Mouse (Mus musculus): ENCODE results near the gene Exosc10. TPM values are rescaled to one million over a fixed set of nuclear protein-coding genes. Genes with fewer than 3 reads are reported as not detected.
A peak's percentile ranks its signal among the peaks of the same experiment; 100 is the strongest.

Exosc10 gene
- total RNA-seq (2021): 10 to 100 TPM; 47.1 to 47.2 TPM
- long read RNA-seq, experiment 1, transcript Exosc10-201 (25 exons, 2,790 nt): major isoform, 20 of 58 reads
- long read RNA-seq, experiment 1, partial matches to known transcripts: 22 of 58 reads
- long read RNA-seq, experiment 1, other reads (novel, unspliced or antisense): 7 of 58 reads
- long read RNA-seq, experiment 2, transcript Exosc10-201 (25 exons, 2,790 nt): major isoform, 12 of 21 reads
- long read RNA-seq, experiment 2, partial matches to known transcripts: 3 of 21 reads
- long read RNA-seq, experiment 2, other reads (novel, unspliced or antisense): 3 of 21 reads

GRCm38 (mm10) chr4:148558297-148559000 is at the start of gene Exosc10:
TSS of gene Exosc10 (plus strand) at chr4:148558429.
- peak; percentile 82 to 87 for DNase-seq (ENCODE audit: low spot score in 2 of 2)

GRCm38 (mm10) chr4:148509450-148510084 is 48.7 kb upstream of the Exosc10 start:
- no peak for DNase-seq (ENCODE audit: low spot score in 2 of 2)

DNA sequence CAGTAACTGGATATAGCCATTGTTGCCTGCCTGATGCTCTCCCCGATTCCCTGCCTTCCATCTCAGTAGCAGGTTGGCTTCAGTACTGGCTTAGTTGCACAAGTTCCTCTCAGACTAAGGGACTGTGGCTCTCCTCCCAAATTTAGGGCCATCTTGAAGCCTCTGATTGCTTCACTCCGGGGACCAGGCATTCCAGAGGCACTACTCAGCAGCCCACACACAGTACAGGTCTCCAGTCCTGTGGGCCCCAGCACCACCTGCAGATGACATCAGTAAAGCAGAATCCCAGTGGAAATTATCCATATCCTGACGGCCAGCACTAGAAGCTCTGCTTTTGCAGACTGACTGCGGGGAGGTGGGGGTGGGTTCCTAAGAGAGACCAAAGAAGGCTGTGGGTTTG is 47.5 kb upstream of the Exosc10 start:
- no peak for DNase-seq (ENCODE audit: low spot score in 2 of 2)

DNA sequence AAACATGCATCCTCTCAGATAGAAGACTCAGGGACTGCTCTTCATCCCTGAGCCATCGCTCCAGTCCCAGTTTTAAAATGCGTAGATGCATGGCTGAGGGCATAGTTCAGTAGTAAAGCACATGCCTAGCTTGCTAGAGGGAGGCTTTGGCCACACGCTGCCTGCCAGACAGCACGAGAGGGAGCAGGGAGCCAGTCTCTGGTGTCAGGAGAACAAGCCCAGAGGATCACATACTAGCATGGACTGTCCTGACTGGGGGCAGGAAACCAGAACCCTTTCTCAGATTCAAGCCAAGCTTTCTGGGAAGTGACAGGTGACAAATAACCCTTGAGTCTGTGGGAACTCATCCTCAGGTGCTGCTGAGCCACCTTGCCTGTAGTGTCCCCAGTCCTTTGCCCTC is 46.9 kb upstream of the Exosc10 start:
- DNase-seq (ENCODE audit: low spot score in 2 of 2): no peak

GRCm38 (mm10) chr4:148513021-148513559 is 45.1 kb upstream of the Exosc10 start:
- DNase-seq (ENCODE audit: low spot score in 2 of 2): peak; percentile 37 to 41

- no peak for DNase-seq (ENCODE audit: low spot score in 2 of 2)
These were observed 42.9 kb upstream of the Exosc10 start for GRCm38 (mm10) chr4:148515313-148515712.

- DNase-seq (ENCODE audit: low spot score in 2 of 2): no peak
These were observed 40.4 kb upstream of the Exosc10 start for GRCm38 (mm10) chr4:148517809-148518208.

GRCm38 (mm10) chr4:148518235-148518795 is 39.9 kb upstream of the Exosc10 start:
- peak; percentile 23 to 47 for DNase-seq (ENCODE audit: low spot score in 2 of 2)

DNA sequence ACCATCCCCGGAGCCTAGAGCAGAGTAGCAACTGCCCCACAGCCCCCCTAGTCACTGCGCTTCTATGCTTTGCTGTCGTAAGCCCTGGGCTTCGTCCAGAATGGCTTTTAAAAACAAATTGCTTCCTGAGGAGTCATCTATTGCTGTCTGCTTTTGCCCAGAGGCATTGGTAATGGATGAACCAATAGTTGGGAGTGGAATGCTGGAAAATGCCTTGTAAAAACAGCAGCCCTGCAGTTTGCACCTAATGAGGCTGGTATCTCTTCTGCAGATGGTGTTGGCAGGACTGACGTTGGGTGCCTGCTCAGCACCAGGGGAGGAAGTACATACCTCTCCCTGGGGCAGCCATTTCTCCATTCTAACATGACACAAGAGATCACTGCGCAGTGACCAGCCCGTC is 34.7 kb upstream of the Exosc10 start:
- no peak for DNase-seq (ENCODE audit: low spot score in 2 of 2)

GRCm38 (mm10) chr4:148527158-148527910 is 30.9 kb upstream of the Exosc10 start:
- no peak for DNase-seq (ENCODE audit: low spot score in 2 of 2)

DNA sequence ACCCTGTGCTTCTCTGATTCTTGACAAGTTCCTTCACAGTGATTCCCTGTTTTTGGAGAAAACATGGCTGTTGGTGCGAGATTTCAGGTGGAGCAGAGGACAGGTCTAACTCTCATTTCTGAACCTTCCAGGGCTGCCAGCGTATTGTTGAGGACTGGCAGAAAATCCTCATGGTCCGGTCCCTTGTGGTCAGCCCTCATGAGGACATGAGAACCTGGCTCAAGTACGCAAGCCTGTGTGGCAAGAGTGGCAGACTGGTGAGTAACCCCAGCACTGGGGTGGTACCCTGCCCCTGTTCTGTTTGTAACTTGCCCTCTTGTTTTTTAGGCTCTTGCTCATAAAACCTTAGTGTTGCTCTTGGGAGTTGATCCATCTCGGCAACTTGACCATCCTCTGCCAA is 27.9 kb upstream of the Exosc10 start:
- no peak for DNase-seq (ENCODE audit: low spot score in 2 of 2)

- DNase-seq (ENCODE audit: low spot score in 2 of 2): no peak
These were observed 27.5 kb upstream of the Exosc10 start for GRCm38 (mm10) chr4:148530778-148531177.

DNA sequence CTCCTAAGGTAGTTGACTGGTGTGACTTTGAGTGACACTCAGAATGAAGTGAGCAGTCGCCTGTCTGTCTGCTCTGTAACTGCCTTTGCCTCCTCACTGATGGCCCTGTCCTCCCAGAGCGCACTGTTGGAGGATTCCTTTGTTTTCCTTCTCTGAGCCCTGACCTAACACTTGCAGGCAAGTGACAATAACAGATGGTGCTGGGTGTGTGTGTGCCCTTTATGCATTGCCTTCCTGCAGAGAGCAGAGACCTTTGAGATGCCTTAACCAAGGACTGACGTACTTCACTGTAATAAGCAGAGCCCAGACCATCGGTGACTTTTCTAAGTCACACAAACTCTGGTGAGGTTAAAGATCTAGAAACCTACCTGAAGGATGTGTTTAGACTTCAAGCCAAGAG is 26.9 kb upstream of the Exosc10 start:
- no peak for DNase-seq (ENCODE audit: low spot score in 2 of 2)

DNA sequence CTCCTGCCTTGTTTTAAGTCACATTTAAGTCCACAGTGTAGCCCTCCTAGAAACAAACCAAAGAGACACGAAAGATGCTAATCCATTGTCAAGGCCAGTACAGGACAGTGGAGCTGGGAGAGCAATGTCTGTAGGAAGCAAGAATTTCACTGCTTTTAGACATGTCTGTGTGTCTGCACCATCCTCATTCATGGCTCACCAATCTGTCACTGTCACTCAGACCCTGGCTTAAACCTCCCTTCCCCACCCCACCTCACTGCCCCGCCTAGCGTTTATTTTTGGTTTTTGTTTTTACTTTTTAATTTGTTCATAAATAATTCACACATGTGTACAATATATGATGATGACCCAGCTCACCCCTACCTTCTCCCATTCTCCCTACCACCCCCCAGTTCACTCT is 25.7 kb upstream of the Exosc10 start:
- DNase-seq (ENCODE audit: low spot score in 2 of 2): no peak

DNA sequence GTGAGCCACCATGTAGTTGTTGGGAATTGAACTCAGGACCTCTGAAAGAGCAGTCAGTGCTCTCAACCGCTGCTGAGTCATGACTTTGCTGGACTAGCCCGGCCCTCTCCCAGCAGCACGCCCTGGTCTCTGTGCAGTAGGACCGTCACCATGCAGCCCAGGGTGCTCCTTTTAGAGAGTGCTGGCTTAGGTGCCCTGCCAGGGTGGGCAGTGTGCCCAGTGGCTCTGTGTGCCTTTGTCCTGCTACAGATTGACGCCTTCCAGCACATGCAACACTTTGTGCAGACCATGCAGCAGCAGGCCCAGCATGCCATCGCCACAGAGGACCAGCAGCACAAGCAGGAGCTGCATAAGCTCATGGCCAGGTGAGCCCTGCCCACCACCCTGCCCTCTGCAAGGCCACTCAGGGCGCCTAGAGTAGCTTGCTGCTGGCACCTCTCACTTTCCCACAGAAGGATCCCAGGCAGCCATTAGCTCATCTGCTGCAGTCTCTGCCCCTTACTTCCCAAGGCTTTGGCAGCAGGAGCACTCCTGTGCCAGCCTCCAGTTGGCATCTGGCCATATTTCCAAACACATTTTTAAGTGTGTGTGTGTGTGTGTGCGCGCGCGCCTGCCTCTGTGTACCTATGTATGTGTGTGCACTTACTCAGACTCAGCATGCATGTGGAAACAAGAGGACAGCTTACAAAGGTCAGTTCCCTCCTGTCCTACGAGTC is 24.5 kb upstream of the Exosc10 start:
- DNase-seq (ENCODE audit: low spot score in 2 of 2): peak in 1 of 2 experiments; percentile 30

DNA sequence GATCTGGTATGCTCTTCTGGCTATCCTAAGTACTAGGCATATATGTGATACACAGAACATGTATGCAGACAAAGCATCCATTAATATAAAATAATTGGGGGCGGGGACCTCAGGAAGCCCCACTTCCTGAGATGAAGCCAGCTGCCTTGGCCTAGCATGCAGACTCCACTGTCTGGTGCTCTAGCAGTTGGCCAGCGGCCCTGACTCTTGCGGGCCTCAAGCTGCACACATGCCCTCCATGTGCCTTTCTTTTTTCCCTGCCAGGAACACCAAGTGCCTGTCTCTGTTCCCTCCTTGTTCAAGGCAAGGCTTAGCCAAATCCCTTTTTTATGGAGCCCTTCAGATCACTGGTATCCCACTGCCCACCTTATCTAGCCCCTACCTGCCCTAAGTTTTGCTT is 22.4 kb upstream of the Exosc10 start:
- DNase-seq (ENCODE audit: low spot score in 2 of 2): no peak

- DNase-seq (ENCODE audit: low spot score in 2 of 2): no peak
These were observed 9.1 kb upstream of the Exosc10 start for GRCm38 (mm10) chr4:148549106-148549505.

DNA sequence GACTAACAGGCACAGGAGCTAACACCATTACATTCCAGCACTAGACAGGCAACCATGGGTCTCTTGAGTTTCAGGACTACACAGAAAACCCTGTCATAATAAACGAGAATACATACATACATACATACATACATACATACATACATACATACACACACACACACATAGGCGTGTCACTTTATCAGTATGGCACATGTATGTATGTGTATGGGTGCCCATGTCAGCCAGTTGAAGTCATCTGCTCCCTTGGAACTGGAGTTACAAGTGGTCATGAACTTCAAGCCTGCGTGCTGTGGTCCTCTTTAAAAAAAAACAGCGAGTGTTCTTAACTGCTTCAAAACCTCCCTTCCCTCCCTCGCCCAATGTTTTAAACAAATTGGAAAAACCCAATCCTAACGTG is 463 bp upstream of the Exosc10 start:
- DNase-seq (ENCODE audit: low spot score in 2 of 2): no peak

GRCm38 (mm10) chr4:148562676-148563075 is 4.4 kb downstream of the Exosc10 start:
- DNase-seq (ENCODE audit: low spot score in 2 of 2): no peak

GRCm38 (mm10) chr4:148563595-148563994 is 5.4 kb downstream of the Exosc10 start:
- no peak for DNase-seq (ENCODE audit: low spot score in 2 of 2)
